Mouse (Mus musculus): ENCODE data around the gene Abr. TPM values are rescaled to one million over a fixed set of nuclear protein-coding genes. Genes with fewer than 3 reads are reported as not detected.
A peak's percentile ranks its signal among the peaks of the same experiment; 100 is the strongest.

The Abr gene
- polyA plus RNA-seq, 1 experiment, result 158 TPM

- H3K4me3 ChIP-seq (ENCODE audit: insufficient read depth, low read length), result no peak overlapping the region
- peak overlapping the region; percentile 85 for H3K27ac ChIP-seq (ENCODE audit: insufficient read depth, low read depth, low read length)
- peaks cover 60% of the 10 kb centered on the region for H3K4me1 ChIP-seq (ENCODE audit: control insufficient read depth, insufficient read depth, low read length)
- TF ChIP-seq POLR2A (IDR thresholded peaks at IDR 0.05; ENCODE audit: borderline replicate concordance, low read depth, low read length) (no peak), CTCF (IDR thresholded peaks at IDR 0.05; ENCODE audit: low read depth, low read length) (no peak)
These were observed 124.9 kb downstream of the Abr start for GRCm38 (mm10) chr11:76497066-76497768.

- peak overlapping the region; percentile 85 for H3K27ac ChIP-seq (ENCODE audit: insufficient read depth, low read depth, low read length)
- peaks cover 60% of the 10 kb centered on the region for H3K4me1 ChIP-seq (ENCODE audit: control insufficient read depth, insufficient read depth, low read length)
- no peak overlapping the region for H3K4me3 ChIP-seq (ENCODE audit: insufficient read depth, low read length)
- TF ChIP-seq POLR2A (IDR thresholded peaks at IDR 0.05; ENCODE audit: borderline replicate concordance, low read depth, low read length) (no peak), CTCF (IDR thresholded peaks at IDR 0.05; ENCODE audit: low read depth, low read length) (no peak)
These were observed 125.9 kb downstream of the Abr start for GRCm38 (mm10) chr11:76496086-76496771.

DNA sequence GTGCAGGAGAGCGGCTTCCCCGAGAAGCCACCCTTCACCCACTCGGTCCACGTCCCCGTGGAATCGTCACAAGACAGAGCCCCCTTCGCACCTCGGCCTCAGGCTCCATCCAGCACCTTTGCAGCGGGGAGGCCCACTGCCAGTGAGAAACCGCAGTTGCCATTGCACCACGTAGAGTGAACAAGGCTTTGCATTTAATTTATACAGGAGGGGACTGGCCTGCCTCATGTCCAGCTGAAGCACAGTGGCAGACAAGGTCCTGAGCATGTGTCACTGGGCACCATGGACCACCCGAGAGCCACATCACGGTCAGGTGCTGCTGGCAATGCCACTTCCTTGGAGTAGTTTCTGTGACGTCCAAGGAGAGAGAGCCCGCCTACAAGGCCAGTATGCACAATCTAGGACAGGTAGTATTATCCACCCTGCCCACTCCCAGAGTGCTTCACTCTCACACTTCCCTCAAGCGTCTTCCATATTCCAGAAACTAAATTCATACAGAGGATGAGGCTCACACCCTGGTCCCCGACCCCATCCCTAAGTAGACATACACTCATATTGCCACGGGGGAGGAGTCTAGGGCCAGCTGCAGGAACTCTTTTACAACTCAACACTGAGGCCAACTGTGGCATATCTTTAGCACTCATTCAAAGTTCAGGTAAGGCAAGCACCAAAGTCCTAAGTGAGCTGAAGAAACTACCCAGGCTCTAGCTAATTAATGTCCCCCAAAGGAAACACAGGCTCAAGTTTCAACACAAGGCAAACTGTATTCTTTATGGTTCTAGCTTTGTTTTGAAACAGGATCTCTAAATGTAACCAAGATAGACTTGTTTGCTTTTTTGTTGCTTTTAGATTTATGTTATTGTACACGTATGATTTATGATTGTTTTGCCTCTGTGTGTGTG, 126.7 kb downstream of the Abr start:
- peak overlapping the region; percentile 72 for H3K27ac ChIP-seq (ENCODE audit: insufficient read depth, low read depth, low read length)
- H3K4me1 ChIP-seq (ENCODE audit: control insufficient read depth, insufficient read depth, low read length), result peaks cover 57% of the 10 kb centered on the region

GRCm38 (mm10) chr11:76494360-76495126, 127.6 kb downstream of the Abr start:
- H3K4me1 ChIP-seq (ENCODE audit: control insufficient read depth, insufficient read depth, low read length), result peaks cover 53% of the 10 kb centered on the region
- H3K4me3 ChIP-seq (ENCODE audit: insufficient read depth, low read length), result peak overlapping the region; percentile 57
- TF ChIP-seq POLR2A (IDR thresholded peaks at IDR 0.05; ENCODE audit: borderline replicate concordance, low read depth, low read length) (0 out of 2 replicates have a peak, but pooled peaks have one; percentile 13), CTCF (IDR thresholded peaks at IDR 0.05; ENCODE audit: low read depth, low read length) (no peak)
- H3K27ac ChIP-seq (ENCODE audit: insufficient read depth, low read depth, low read length), result peak overlapping the region; percentile 87

More for the DNA sequence above, 126.7 kb downstream of the Abr start:
- no peak for TF ChIP-seq POLR2A (IDR thresholded peaks at IDR 0.05; ENCODE audit: borderline replicate concordance, low read depth, low read length)
- TF ChIP-seq CTCF (IDR thresholded peaks at IDR 0.05; ENCODE audit: low read depth, low read length), result no peak
- H3K4me3 ChIP-seq (ENCODE audit: insufficient read depth, low read length), result peak overlapping the region; percentile 57

DNA sequence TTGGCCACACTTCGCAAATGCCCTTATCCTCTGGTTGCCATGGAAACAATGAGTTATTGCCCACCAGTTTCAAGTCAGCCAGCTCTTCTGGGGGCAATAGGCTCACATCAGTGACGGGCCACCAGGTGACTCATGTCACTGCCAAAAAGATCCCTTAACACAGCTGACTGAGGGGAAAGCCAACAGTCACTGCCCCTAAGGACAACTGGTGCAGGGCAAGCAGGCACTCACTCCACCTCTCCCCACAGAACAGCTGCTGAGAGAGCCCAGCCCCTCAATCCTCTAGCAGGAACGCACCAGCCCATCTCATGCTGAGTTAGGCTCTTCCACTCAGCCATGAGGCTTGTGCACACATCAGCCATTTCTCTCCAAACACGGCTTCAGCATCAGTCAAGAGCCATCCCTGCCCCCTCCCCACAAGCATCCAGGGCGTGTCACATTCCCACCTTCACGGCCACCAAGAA, 128.3 kb downstream of the Abr start:
- TF ChIP-seq CTCF (IDR thresholded peaks at IDR 0.05; ENCODE audit: low read depth, low read length) (no peak), POLR2A (IDR thresholded peaks at IDR 0.05; ENCODE audit: borderline replicate concordance, low read depth, low read length) (no peak)
- H3K4me1 ChIP-seq (ENCODE audit: control insufficient read depth, insufficient read depth, low read length), result peaks cover 48% of the 10 kb centered on the region
- peak overlapping the region; percentile 87 for H3K27ac ChIP-seq (ENCODE audit: insufficient read depth, low read depth, low read length)
- H3K4me3 ChIP-seq (ENCODE audit: insufficient read depth, low read length), result peak overlapping the region; percentile 57

GRCm38 (mm10) chr11:76493167-76493566, 128.9 kb downstream of the Abr start:
- peaks cover 43% of the 10 kb centered on the region for H3K4me1 ChIP-seq (ENCODE audit: control insufficient read depth, insufficient read depth, low read length)
- H3K27ac ChIP-seq (ENCODE audit: insufficient read depth, low read depth, low read length), result no peak overlapping the region
- peak overlapping the region; percentile 57; the same call in 1 of the 2 replicates for H3K4me3 ChIP-seq (ENCODE audit: insufficient read depth, low read length)
- no peak for TF ChIP-seq POLR2A (IDR thresholded peaks at IDR 0.05; ENCODE audit: borderline replicate concordance, low read depth, low read length)
- no peak for TF ChIP-seq CTCF (IDR thresholded peaks at IDR 0.05; ENCODE audit: low read depth, low read length)

DNA sequence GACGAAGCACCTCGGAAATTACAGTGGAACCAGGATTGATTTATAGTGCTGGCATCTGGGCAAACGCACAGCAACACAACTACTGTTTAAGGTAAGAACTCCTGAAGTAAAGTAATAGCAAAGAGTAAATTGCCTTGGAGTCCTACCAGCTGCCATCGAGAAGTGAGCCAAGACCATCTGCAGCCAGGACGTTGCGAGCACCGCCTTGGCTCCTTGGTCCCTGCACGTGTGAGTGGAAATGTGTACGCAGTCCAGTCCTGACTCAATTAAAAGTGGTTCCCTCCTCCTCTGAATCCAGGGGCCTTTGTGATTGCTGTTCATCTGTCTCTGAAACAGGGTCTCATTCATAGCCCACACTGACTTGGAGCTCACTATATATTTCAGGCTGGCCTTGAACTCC, 130.3 kb downstream of the Abr start:
- peaks cover 36% of the 10 kb centered on the region for H3K4me1 ChIP-seq (ENCODE audit: control insufficient read depth, insufficient read depth, low read length)

DNA sequence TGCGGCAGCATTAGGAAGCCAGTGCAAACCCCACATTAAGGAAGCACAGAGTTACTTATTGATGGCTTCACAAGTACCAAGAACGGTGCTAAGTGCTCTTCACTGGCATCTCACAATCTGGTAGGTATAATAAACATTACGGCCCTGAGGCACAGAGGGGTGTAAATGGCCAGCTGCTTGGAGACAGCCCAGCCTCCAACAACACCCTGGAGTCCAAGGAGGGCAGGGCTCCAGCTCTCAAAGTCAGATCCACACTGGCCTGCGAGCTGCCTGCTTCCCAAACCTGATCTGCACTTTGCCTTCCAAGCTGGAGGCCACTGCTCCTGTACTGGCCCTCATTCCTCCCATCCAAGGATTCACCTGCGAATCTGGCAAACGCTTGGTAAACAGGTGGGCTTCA, 132.7 kb downstream of the Abr start:
- Histone ChIP-seq H3K4me1 (ENCODE audit: control insufficient read depth, insufficient read depth, low read length) (peaks cover 39% of the 10 kb centered on the region), H3K4me3 (ENCODE audit: insufficient read depth, low read length) (no peak overlapping the region), H3K27ac (ENCODE audit: insufficient read depth, low read depth, low read length) (no peak overlapping the region)
- no peak for TF ChIP-seq POLR2A (IDR thresholded peaks at IDR 0.05; ENCODE audit: borderline replicate concordance, low read depth, low read length)
- no peak for TF ChIP-seq CTCF (IDR thresholded peaks at IDR 0.05; ENCODE audit: low read depth, low read length)

More for the DNA sequence above, 130.3 kb downstream of the Abr start:
- no peak overlapping the region for H3K27ac ChIP-seq (ENCODE audit: insufficient read depth, low read depth, low read length)
- no peak overlapping the region for H3K4me3 ChIP-seq (ENCODE audit: insufficient read depth, low read length)
- no peak for TF ChIP-seq POLR2A (IDR thresholded peaks at IDR 0.05; ENCODE audit: borderline replicate concordance, low read depth, low read length)
- TF ChIP-seq CTCF (IDR thresholded peaks at IDR 0.05; ENCODE audit: low read depth, low read length), result no peak

DNA sequence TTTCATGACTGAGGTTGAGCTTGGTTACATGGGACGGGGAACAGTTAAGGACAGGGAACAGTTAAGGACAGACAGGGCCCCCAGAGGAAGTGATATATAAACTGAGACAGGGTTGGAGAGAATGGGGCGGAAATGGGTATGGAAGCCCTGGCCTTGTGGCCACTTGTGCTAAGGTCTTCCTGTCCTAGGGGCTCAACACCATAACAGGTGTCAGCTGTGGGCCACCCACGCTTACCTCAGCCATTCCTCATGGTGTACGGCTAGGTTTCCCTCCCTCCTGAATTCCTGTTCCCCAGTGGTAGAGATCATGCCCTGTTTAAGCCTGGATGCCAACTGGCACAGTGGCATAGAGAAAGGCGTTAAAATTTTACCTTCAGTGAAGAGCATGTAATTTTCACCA, 135.1 kb downstream of the Abr start:
- no peak overlapping the region for H3K4me3 ChIP-seq (ENCODE audit: insufficient read depth, low read length)
- peaks cover 44% of the 10 kb centered on the region for H3K4me1 ChIP-seq (ENCODE audit: control insufficient read depth, insufficient read depth, low read length)
- no peak overlapping the region for H3K27ac ChIP-seq (ENCODE audit: insufficient read depth, low read depth, low read length)
- TF ChIP-seq POLR2A (IDR thresholded peaks at IDR 0.05; ENCODE audit: borderline replicate concordance, low read depth, low read length) (no peak), CTCF (IDR thresholded peaks at IDR 0.05; ENCODE audit: low read depth, low read length) (no peak)

Data from bone marrow macrophage, adult 2 months (primary cell).